Mouse (Mus musculus): ENCODE results near the gene Cyp2u1.

- TF ChIP-seq USF1 (IDR thresholded peaks at IDR 0.05; ENCODE audit: low read depth), result no peak
- TF ChIP-seq MAX (IDR thresholded peaks at IDR 0.05; ENCODE audit: low read depth), result no peak
These were observed 31.9 kb downstream of the Cyp2u1 start for GRCm38 (mm10) chr3:131271157-131271556.

Data from myocyte (in vitro differentiated cells).